Mouse (Mus musculus): Measurements from ENCODE around the gene Irak4. TPM values are rescaled to one million over a fixed set of nuclear protein-coding genes. Genes with fewer than 3 reads are reported as not detected.

Irak4 gene
- polyA plus RNA-seq, 1 experiment from 2014 or later: 2.1 TPM

Other genes starting within 250 kb of the Irak4 start
- 3.3 and 4.4 TPM in 2 replicates for gene Adamts20, start 78.2 kb upstream of the Irak4 start, polyA plus RNA-seq (2015; fragmentation: Nextera tagmentation; extraction: Ambion mirVana)
- 5.8 and 6.2 TPM in 2 replicates for gene Pus7l, start 96 bp upstream of the Irak4 start, polyA plus RNA-seq (2015; fragmentation: Nextera tagmentation; extraction: Ambion mirVana)
- gene Twf1, start 46.2 kb downstream of the Irak4 start, polyA plus RNA-seq (2015; fragmentation: Nextera tagmentation; extraction: Ambion mirVana): 76.0 and 77.7 TPM in 2 replicates
- gene Tmem117, start 85.6 kb downstream of the Irak4 start, polyA plus RNA-seq (2015; fragmentation: Nextera tagmentation; extraction: Ambion mirVana): 14.6 and 16.6 TPM in 2 replicates